Mouse (Mus musculus): ENCODE measurements around the gene Vmn1r16. TPM values are rescaled to one million over a fixed set of nuclear protein-coding genes. Genes with fewer than 3 reads are reported as not detected.
"Not testable (repeated sequence)": the region's sequence is repeated elsewhere in the genome, so short reads cannot be mapped to it uniquely, and the experiment has no call there.

The Vmn1r16 gene
- not detected for total RNA-seq (2022)

- DNase-seq (ENCODE audit: low spot score in 2 of 2) = no peak
These were observed at the start of gene Vmn1r16 for GRCm38 (mm10) chr6:57329394-57329793. TSS of gene Vmn1r16 (minus strand) at chr6:57329494.

DNA sequence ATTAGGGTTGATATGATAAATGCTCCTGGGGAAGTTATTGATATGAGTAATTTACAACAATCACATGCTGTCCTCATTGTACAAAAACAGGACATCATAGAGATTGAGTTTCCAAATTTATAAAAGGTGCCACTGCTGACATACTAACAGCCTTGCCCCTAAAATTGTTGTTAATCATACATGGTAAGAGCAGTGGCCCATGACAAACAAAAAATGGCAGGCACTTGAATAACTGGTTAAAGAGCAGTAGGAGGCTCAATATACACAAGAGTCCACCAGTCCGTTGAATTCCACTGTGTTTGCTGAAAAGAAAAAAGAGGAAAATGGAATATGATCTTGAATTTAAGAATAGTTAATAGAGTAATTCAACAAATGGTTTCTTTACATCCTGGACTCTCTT is 38.2 kb upstream of the Vmn1r16 start:
- DNase-seq (ENCODE audit: low spot score in 2 of 2) = no peak

- not testable (repeated sequence) for DNase-seq (ENCODE audit: low spot score in 2 of 2)
These were observed 36.6 kb upstream of the Vmn1r16 start for GRCm38 (mm10) chr6:57365866-57366265.

DNA sequence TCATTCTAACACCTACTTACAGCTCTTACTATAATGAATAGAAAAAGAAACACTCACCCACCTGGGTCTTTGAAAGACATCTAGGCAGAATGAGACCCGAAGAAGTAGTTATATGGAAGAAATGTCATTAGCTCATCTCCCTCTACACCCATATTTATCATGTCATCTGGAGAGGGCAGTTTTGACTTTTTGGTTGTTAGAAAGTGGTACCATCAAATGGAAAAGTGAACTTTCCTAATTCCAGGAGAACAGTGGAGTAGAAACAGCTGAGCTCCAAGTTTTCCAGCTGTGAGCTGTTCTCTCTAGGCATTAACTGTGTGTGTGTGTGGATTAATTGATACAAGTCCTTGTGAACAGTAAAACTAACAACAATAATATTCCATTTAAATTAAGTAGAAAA is 34.3 kb upstream of the Vmn1r16 start, which contains the start of gene Vmn1r17:
TSS of gene Vmn1r17 (minus strand) at position 101 of the 400 bp plus-strand sequence.
- no peak for DNase-seq (ENCODE audit: low spot score in 2 of 2)

DNA sequence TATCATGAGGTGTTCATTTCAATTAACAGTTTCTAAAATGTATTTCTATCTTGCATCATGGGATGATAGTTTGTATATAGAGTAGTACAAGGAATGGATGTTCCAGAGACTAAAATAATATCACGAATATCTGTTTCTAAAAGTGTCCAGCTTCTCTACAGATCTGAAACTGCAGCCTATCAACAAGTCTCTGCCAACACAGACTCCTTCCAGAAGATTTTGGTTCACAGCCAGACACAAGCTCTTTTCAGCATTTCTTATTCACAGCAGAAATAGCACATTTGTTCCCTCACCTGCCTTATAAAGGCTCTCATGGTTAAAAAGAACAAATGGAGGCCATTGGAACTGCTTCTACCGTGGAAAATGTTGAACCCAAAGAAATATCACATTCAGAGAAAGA is 27.6 kb upstream of the Vmn1r16 start:
- no peak for DNase-seq (ENCODE audit: low spot score in 2 of 2)

- DNase-seq (ENCODE audit: low spot score in 2 of 2) = no peak
These were observed 3.1 kb downstream of the Vmn1r16 start for GRCm38 (mm10) chr6:57326176-57326575.

DNA sequence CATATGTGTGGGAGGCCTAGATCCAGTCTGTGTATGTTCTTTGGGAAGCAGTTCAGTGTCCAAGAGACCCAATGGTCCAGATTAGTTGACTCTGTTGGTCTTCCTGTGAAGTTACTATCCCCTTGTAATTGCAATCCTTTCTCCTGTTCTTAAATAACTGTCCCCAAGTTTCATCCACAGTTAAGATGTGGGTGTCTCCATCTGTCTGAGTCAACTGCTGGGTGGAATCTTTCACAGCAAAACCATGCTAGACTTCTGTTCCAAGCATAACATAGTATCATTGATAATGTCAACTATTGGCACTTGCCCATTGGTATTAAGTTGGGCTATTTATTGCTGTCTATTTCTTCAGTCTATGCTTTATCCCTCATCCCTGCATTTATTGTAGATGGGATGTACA is 50.3 kb downstream of the Vmn1r16 start:
- no peak for DNase-seq (ENCODE audit: low spot score in 2 of 2)

DNA sequence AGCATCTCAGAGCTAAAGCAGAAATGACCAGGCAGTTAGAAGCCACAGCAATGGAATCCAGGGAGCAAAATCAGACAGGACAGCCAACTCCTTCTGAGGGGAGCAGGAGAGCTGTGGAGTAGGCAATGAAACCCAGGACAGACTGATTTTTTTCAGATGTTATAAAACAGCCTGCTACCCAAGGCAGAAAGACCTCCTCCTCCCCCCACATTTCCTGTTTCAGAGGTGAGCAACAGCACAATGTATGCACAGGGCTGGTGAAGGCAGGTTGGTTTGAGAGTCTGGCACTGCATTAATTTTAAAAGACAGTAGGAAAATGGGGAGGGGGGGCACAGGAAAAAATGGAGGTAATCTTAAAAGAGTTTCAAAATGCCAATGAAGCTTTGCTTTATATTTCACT is 56.8 kb downstream of the Vmn1r16 start:
- DNase-seq (ENCODE audit: low spot score in 2 of 2) = no peak

GRCm38 (mm10) chr6:57271881-57272280 is 57.4 kb downstream of the Vmn1r16 start:
- no peak for DNase-seq (ENCODE audit: low spot score in 2 of 2)

Other genes with a start within 250 kb of the Vmn1r16 start
- not detected for gene Vmn1r10, start 220.0 kb downstream of the Vmn1r16 start, total RNA-seq (2022)
- gene Vmn1r11, start 196.0 kb downstream of the Vmn1r16 start, total RNA-seq (2022) = not detected
- gene Vmn1r12, start 172.6 kb downstream of the Vmn1r16 start, total RNA-seq (2022) = under 1 TPM in 1 of 4 experiments, not detected in 3; 0.06 TPM
- gene Vmn1r13, start 126.2 kb downstream of the Vmn1r16 start, total RNA-seq (2022) = not detected
- not detected for gene Vmn1r14, start 97.8 kb downstream of the Vmn1r16 start, total RNA-seq (2022)
- not detected for gene Vmn1r15, start 71.5 kb downstream of the Vmn1r16 start, total RNA-seq (2022)
- not detected for gene Vmn1r17, start 34.2 kb upstream of the Vmn1r16 start, total RNA-seq (2022)
- gene Vmn1r18, start 66.3 kb upstream of the Vmn1r16 start, total RNA-seq (2022) = not detected
- gene Vmn1r19, start 74.3 kb upstream of the Vmn1r16 start, total RNA-seq (2022) = not detected
- not detected for gene Vmn1r20, start 99.4 kb upstream of the Vmn1r16 start, total RNA-seq (2022)
- gene Ppm1k, start 206.0 kb upstream of the Vmn1r16 start, total RNA-seq (2022) = 10 to 100 TPM; 71.1 to 92.2 (median 79.2) TPM